Mouse (Mus musculus) liver, embryonic 16.5 days (tissue): Measurements from ENCODE around the gene Lgalsl. TPM values are rescaled to one million over a fixed set of nuclear protein-coding genes. Genes with fewer than 3 reads are reported as not detected.

Experiments used
- ATAC-seq: fragments of 200-750 bp; cut with Nextera tagmentation; 2 replicates; pipeline ENCODE4 v1.8.0; 2017; ENCODE audit warnings: low read depth, mild to moderate bottlenecking, moderate number of reproducible peaks, moderate library complexity
- H3K27ac ChIP-seq: fragments of 300-500 bp; sonication (generic); 2 replicates; pipeline ENCODE4 v1.5.1; 2014; ENCODE audit warnings: mild to moderate bottlenecking, low read length
- H3K27me3 ChIP-seq: fragments of 300-500 bp; sonication (generic); 2 replicates; pipeline ENCODE4 v1.6.1; 2014; ENCODE audit warnings: low read depth, low read length, mixed read lengths; ENCODE audit not compliant: control insufficient read depth, insufficient read depth
- H3K36me3 ChIP-seq: fragments of 300-500 bp; sonication (generic); 2 replicates; pipeline ENCODE4 v1.6.1; 2014; ENCODE audit warnings: mild to moderate bottlenecking; ENCODE audit not compliant: control insufficient read depth, insufficient read depth
- H3K4me1 ChIP-seq: fragments of 300-500 bp; sonication (generic); 2 replicates; pipeline ENCODE4 v1.6.1; 2014; ENCODE audit warnings: low read depth, low read length, mixed read lengths; ENCODE audit not compliant: control insufficient read depth
- H3K4me2 ChIP-seq: fragments of 300-500 bp; sonication (generic); 2 replicates; pipeline ENCODE4 v1.6.1; 2014; ENCODE audit warnings: low read depth, low read length, mixed read lengths
- H3K4me3 ChIP-seq: fragments of 300-500 bp; sonication (generic); 2 replicates; pipeline ENCODE4 v1.5.1; 2014; ENCODE audit warnings: low read depth, mild to moderate bottlenecking, low read length
- H3K9ac ChIP-seq: fragments of 300-500 bp; sonication (generic); 2 replicates; pipeline ENCODE4 v1.6.1; 2014; ENCODE audit warnings: low read depth, low read length
- H3K9me3 ChIP-seq: fragments of 300-500 bp; sonication (generic); replicated peaks from 2 replicates; pipeline ENCODE4 v1.6.1; 2016; ENCODE audit warnings: low read length; ENCODE audit not compliant: control insufficient read depth
- WGBS: fragments of 180-500 bp; shearing (Covaris S2); extraction: QIAGEN DNeasy Blood & Tissue Kit; methylation state at CpG from one replicate; pipeline ENCODE4 v1.1.7; 2014; ENCODE audit not compliant: insufficient replicate concordance; 5-methylcytosine and 5-hydroxymethylcytosine counted together
- polyA plus RNA-seq: library from polyadenylated mRNA; unstranded; fragments of >200 nt; fragmentation: Nextera tagmentation; extraction: Ambion mirVana; gene quantifications from 2 replicates; pipeline ENCODE4 v1.2.1, GENCODE M21; 2015

Gene Lgalsl
- polyA plus RNA-seq, 1 experiment from 2014 or later: 8.3 TPM

DNA sequence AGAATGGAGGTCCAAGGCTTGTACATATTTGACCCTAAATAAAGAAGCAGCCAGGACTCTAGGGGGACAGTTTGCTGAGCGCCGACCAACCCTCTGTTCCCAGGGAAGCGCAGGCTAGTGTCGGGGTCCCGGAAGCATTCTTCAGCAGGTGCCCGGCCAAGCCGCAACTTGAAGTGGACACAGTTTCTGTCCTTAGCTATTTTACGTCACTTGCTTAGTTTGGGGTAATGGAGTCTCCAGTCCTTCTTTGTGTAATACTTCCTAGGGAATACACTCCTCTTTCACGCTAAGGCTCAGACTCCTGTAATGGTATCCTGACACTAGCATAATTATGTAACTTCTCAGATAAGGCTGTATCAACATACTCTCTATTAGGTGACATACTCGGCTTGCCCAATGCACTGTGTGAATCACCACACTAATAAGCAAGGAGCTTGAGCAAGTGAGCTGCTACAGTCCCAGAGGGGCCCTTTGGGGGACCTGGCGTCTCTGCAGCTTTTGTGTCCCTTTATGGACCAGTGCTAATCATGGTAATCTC lies 813 bp upstream of the Lgalsl start:
- no peak for ATAC-seq
- peaks cover 5% of the 10 kb centered on the region for H3K4me1 ChIP-seq
- peak overlapping the region; percentile 73; the same call in 1 of the 2 replicates for H3K9ac ChIP-seq
- no peaks in the 10 kb centered on the region for H3K9me3 ChIP-seq
- WGBS: 20% methylated on average over 11 of the region's 11 CpGs
- H3K4me2 ChIP-seq: peak overlapping the region; percentile 83
- no peaks in the 10 kb centered on the region for H3K36me3 ChIP-seq
- no peak overlapping the region for H3K27ac ChIP-seq
- H3K27me3 ChIP-seq: peaks cover 32% of the 10 kb centered on the region
- peak overlapping the region; percentile 78 for H3K4me3 ChIP-seq

DNA sequence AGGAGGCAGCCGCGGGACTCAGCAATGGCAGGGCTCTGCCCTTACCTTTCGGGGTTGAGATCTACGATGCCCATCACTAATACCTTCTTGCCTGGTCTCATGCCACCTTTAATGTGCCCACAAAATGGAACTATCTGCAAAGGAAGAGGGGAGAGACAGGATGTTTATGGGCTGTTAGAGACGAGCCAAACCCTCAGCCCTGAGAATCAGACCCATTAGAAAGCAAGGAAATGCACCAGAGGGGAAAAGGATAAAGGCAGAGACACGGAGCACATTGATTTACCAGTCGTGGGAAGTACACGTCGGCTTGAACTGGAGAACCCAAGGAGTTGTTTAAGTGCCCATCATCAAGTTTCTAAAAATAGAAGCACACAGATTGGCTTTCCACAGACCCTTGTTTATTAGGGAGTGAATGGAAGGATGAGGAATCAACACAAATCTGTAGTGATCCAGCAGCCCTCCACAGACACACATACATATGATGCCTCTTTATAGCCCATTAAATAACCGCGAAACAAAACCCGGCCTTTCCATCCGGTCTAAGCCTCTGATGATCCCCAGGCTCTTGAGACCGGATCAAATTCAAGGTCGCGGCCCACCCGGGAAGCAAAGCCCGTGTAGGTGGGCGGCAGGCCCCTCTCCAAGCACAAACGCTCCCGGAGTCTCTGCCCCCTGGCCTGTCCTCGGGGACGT lies 717 bp downstream of the Lgalsl start:
- ATAC-seq: no peak
- H3K4me3 ChIP-seq: peak overlapping the region; percentile 78
- WGBS: 17% methylated on average over 23 of the region's 23 CpGs
- H3K27ac ChIP-seq: peak overlapping the region; percentile 67
- H3K36me3 ChIP-seq: no peaks in the 10 kb centered on the region
- H3K27me3 ChIP-seq: peaks cover 32% of the 10 kb centered on the region
- peak overlapping the region; percentile 83 for H3K4me2 ChIP-seq
- peaks cover 5% of the 10 kb centered on the region for H3K4me1 ChIP-seq
- H3K9ac ChIP-seq: peak overlapping the region; percentile 73
- no peaks in the 10 kb centered on the region for H3K9me3 ChIP-seq

DNA sequence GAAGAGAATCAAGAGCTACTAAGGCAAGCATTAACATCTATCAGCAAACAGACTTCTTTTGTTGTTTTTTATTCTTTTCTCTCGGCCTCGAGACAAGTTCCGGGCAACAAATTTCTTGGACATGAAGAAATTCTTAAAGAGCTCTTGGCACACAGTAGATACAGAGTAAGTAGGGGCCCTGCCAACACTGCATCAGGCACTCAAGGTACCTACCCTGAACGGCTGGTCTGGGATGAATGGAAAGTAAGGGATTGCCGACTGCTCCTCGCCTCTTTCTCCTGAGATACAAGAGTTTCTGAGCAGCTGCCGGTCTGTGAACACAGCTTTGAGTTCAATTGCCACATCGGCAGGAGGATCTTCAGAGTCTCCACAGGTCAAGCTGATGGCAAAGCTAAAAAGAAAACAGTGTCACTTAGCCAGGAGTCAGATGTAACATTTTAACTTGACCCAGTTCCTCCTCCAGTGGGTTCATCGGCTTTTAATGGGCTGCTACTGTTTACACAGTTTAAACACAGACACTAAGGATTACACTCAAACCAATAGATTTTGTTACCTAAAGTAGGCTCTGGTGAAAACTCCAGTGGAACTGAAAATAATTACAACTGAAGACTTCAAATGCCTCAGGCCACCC lies 1.7 kb downstream of the Lgalsl start:
- Histone ChIP-seq H3K9ac (no peak overlapping the region), H3K36me3 (no peaks in the 10 kb centered on the region), H3K27ac (no peak overlapping the region), H3K9me3 (no peaks in the 10 kb centered on the region), H3K4me1 (peaks cover 6% of the 10 kb centered on the region), H3K4me2 (peak overlapping the region; percentile 83; the same call in 1 of the 2 replicates), H3K4me3 (no peak overlapping the region), H3K27me3 (peaks cover 27% of the 10 kb centered on the region)
- peak; percentile 49; the same call in 1 of the 2 replicates for ATAC-seq
- WGBS: 70% methylated on average over 9 of the region's 9 CpGs

DNA sequence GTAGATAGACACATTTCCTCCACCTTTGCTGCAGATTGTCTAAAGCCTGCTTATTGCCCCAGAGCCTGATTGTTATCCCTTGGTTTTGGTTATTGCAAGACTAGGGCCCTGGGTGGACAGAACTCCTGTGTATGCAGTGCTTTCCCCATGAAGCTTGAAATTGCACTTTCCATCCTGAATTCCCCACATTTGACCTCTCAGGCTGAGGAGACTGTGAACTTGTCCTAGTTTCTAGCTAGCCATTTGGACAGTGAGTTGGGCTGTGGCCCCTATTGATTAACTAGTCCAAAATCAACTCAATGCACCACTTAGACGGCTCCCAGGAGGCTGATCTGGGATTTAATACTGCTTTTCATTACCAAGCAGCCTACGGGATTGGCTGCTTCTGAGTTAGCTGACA lies 6.9 kb downstream of the Lgalsl start:
- Histone ChIP-seq H3K9ac (no peak overlapping the region), H3K36me3 (no peaks in the 10 kb centered on the region), H3K4me1 (peaks cover 10% of the 10 kb centered on the region), H3K27ac (no peak overlapping the region), H3K27me3 (no peaks in the 10 kb centered on the region), H3K4me2 (no peak overlapping the region), H3K4me3 (no peak overlapping the region), H3K9me3 (no peaks in the 10 kb centered on the region)
- peak; percentile 16; the same call in 1 of the 2 replicates for ATAC-seq
- WGBS: 68% methylated on average over 2 of the region's 2 CpGs

DNA sequence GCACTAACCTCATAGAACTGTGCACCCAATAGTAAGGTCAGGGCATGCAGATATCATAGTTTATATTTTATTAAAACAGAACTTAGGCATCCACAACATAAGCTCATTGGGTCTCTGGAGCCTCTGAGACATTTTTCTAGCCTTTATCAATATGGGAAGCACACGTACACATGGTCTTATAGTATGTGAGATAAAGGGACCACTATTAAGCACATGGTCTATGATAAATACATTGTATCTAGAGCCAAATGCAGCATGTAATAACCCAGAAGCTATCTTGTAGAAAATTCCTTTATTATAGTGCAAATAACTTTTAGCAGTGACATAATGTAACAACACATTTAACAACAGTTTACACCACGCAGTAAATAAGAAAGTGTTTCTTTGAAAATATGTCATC lies 7.6 kb downstream of the Lgalsl start:
- H3K4me2 ChIP-seq: no peak overlapping the region
- peaks cover 10% of the 10 kb centered on the region for H3K4me1 ChIP-seq
- no peak overlapping the region for H3K4me3 ChIP-seq
- no peaks in the 10 kb centered on the region for H3K36me3 ChIP-seq
- ATAC-seq: peak; percentile 74
- 44% methylated on average over 2 of the region's 2 CpGs for WGBS
- no peaks in the 10 kb centered on the region for H3K9me3 ChIP-seq
- H3K27ac ChIP-seq: no peak overlapping the region
- H3K9ac ChIP-seq: no peak overlapping the region
- H3K27me3 ChIP-seq: no peaks in the 10 kb centered on the region

DNA sequence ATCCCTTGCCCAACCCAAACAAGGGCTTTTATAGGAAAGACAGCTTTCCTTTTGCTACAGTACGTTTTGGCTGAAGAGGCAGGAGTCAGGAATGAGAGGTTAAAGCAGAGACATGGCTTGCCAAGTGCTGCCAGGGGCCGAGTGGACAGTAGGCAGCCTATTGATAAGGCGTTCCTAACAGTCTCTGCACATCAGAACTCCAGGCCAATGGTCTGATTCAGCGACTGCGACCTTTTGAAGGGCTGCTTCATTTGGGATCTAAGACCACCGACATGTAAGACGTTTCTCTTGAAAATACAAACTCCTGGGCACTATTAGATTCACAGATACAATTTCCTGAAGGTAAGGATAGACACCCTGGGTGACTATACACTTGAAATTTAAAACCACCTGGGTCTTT lies 9.5 kb downstream of the Lgalsl start:
- Histone ChIP-seq H3K36me3 (no peaks in the 10 kb centered on the region), H3K4me2 (no peak overlapping the region), H3K9me3 (no peaks in the 10 kb centered on the region), H3K9ac (no peak overlapping the region), H3K27me3 (no peaks in the 10 kb centered on the region), H3K27ac (no peak overlapping the region), H3K4me3 (no peak overlapping the region), H3K4me1 (peaks cover 10% of the 10 kb centered on the region)
- ATAC-seq: no peak
- WGBS: 66% methylated on average over 7 of the region's 7 CpGs

DNA sequence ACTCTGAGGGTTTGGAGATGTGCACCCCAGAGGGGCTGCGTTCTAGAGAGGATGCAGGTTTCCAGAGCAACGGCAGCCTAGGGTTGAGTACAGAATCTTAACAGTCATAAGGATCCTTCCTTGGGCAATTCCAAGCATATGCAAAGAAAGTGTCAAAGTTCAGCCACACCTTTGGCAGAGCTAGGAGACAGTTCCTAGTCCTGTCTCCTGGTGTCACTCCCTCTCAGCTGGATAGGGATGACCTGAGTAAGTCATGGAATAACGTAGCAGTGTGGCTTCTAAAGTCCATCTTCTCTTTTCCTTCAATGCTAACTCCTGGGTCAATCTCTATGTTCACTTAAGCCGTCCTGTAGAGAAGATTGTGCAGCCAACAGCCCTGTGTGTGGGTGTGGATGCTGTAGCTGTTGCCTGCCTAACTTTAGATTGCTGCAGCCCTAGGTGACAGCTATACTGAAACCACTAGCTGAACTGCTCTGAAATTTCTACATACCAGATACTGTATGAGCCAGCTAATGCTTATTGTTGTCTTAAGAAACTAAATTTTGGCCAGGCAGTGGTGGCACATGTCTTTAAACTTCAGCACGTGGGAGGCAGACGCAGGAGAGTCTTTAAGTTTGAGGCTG lies 16.8 kb downstream of the Lgalsl start:
- Histone ChIP-seq H3K27ac (no peak overlapping the region), H3K4me1 (no peaks in the 10 kb centered on the region), H3K9ac (no peak overlapping the region), H3K4me3 (no peak overlapping the region), H3K9me3 (no peaks in the 10 kb centered on the region), H3K27me3 (no peaks in the 10 kb centered on the region), H3K36me3 (no peaks in the 10 kb centered on the region), H3K4me2 (no peak overlapping the region)
- WGBS: 56% methylated on average over 6 of the region's 6 CpGs
- no peak for ATAC-seq

DNA sequence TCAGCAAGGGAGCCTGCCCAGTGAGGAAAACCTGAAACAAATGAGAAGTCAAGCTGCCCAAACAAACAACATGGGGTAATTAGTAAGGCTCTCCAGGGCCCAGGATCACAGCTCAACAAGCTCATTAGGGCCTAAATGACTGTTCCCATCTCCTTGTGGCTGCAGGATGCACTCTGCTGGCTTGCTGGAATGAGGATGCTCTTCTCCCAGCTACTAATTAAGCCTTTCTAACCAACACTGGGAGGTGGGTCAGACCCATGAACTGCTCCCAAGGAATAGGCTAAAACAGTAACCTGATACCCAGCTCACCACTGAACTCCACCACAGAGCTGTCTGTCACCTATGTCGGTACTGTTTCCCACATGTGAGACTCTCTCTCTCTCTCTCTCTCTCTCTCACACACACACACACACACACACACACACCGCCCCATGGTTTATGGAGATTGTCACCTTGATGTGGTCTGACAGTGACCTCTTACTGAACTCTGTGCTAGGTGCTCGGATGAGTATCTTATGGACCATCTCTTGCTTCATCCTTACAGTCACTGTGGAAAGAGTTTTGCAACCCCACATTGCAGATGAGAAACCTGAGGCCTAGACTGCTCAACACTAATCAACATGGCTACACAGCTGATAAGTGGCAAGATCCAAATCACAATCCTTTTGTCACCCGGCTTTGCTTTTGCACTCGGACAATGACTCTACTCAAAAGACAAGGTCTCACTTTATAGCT lies 18.5 kb downstream of the Lgalsl start:
- ATAC-seq: no peak; the same call in 1 of the 2 replicates
- no peak overlapping the region for H3K27ac ChIP-seq
- H3K4me3 ChIP-seq: no peak overlapping the region
- WGBS: 51% methylated on average over 5 of the region's 5 CpGs
- no peak overlapping the region for H3K4me2 ChIP-seq
- H3K9ac ChIP-seq: no peak overlapping the region
- H3K27me3 ChIP-seq: no peaks in the 10 kb centered on the region
- H3K4me1 ChIP-seq: no peaks in the 10 kb centered on the region
- H3K9me3 ChIP-seq: no peaks in the 10 kb centered on the region
- H3K36me3 ChIP-seq: no peaks in the 10 kb centered on the region
